Mouse (Mus musculus): ENCODE data around the gene Pcnx2.

- TF ChIP-seq CTCF (IDR thresholded peaks at IDR 0.05; ENCODE audit: low read depth, low read length): no peak
- no peak for TF ChIP-seq TAL1 (conservative IDR thresholded peaks at IDR 0.05; ENCODE audit: low read depth, low read length)
- no peak for TF ChIP-seq POLR2AphosphoS5 (IDR thresholded peaks at IDR 0.05; ENCODE audit: insufficient replicate concordance, low read depth, low read length)
Measured at GRCm38 (mm10) chr8:125870179-125870702, 27.9 kb downstream of the Pcnx2 start.

All from G1E (cell line).